Mouse (Mus musculus) urinary bladder, postnatal 36 days (tissue): Measurements from ENCODE around the gene Bpifb1.
"Not testable (repeated sequence)": the region's sequence is repeated elsewhere in the genome, so short reads cannot be mapped to it uniquely, and the experiment has no call there.

Experiments used
- DNase-seq, 2 experiments: peaks; one replicate each; pipeline ENCODE4 v3.0.0; 2022; ENCODE audit warnings: low spot score in 2 of 2, mixed read lengths in 1 of 2

The Bpifb1 gene

GRCm38 (mm10) chr2:154190546-154191258 lies at the start of gene Bpifb1:
Gene Bpifb1 (plus strand): TSS chr2:154190818.
- DNase-seq: no peak

GRCm38 (mm10) chr2:154142580-154142979 lies 48.0 kb upstream of the Bpifb1 start, which contains the start of gene Bpifa1:
Gene Bpifa1 (plus strand): TSS chr2:154142880.
- DNase-seq: no peak

GRCm38 (mm10) chr2:154143735-154144134 lies 46.9 kb upstream of the Bpifb1 start:
- DNase-seq: no peak

- DNase-seq: no peak
These were observed 43.1 kb upstream of the Bpifb1 start for GRCm38 (mm10) chr2:154147496-154147895.

GRCm38 (mm10) chr2:154158433-154158832 lies 32.2 kb upstream of the Bpifb1 start:
- no peak for DNase-seq

GRCm38 (mm10) chr2:154162307-154162706 lies 28.3 kb upstream of the Bpifb1 start, which contains the start of gene Bpifa5:
Gene Bpifa5 (plus strand): TSS chr2:154162607.
- no peak for DNase-seq

- DNase-seq: no peak
These were observed 27.3 kb upstream of the Bpifb1 start for GRCm38 (mm10) chr2:154163306-154163705.

GRCm38 (mm10) chr2:154169172-154169571 lies 21.4 kb upstream of the Bpifb1 start:
- DNase-seq: no peak

- no peak for DNase-seq
These were observed 19.0 kb upstream of the Bpifb1 start for GRCm38 (mm10) chr2:154171621-154172020.

GRCm38 (mm10) chr2:154173313-154173712 lies 17.3 kb upstream of the Bpifb1 start:
- DNase-seq: no peak

- not testable (repeated sequence) for DNase-seq
These were observed 8.7 kb upstream of the Bpifb1 start for GRCm38 (mm10) chr2:154181900-154182299.

- DNase-seq: not testable (repeated sequence)
These were observed 7.6 kb upstream of the Bpifb1 start for GRCm38 (mm10) chr2:154183061-154183460.

- DNase-seq: no peak
These were observed 5.3 kb upstream of the Bpifb1 start for GRCm38 (mm10) chr2:154185319-154185718.

GRCm38 (mm10) chr2:154185748-154186147 lies 4.9 kb upstream of the Bpifb1 start:
- no peak for DNase-seq

GRCm38 (mm10) chr2:154187468-154187867 lies 3.1 kb upstream of the Bpifb1 start:
- DNase-seq: no peak

GRCm38 (mm10) chr2:154189877-154190434 lies 662 bp upstream of the Bpifb1 start:
- DNase-seq: no peak

- DNase-seq: no peak
These were observed 1.5 kb downstream of the Bpifb1 start for GRCm38 (mm10) chr2:154192141-154192540.

GRCm38 (mm10) chr2:154193071-154193470 lies 2.5 kb downstream of the Bpifb1 start:
- DNase-seq: no peak

GRCm38 (mm10) chr2:154193994-154194504 lies 3.4 kb downstream of the Bpifb1 start:
- DNase-seq: no peak

- DNase-seq: no peak
These were observed 6.4 kb downstream of the Bpifb1 start for GRCm38 (mm10) chr2:154197036-154197435.

- no peak for DNase-seq
These were observed 14.0 kb downstream of the Bpifb1 start for GRCm38 (mm10) chr2:154204630-154205029.

GRCm38 (mm10) chr2:154206908-154207307 lies 16.3 kb downstream of the Bpifb1 start:
- no peak for DNase-seq

GRCm38 (mm10) chr2:154209112-154209511 lies 18.5 kb downstream of the Bpifb1 start:
- DNase-seq: no peak
